In the genomic region with DNA sequence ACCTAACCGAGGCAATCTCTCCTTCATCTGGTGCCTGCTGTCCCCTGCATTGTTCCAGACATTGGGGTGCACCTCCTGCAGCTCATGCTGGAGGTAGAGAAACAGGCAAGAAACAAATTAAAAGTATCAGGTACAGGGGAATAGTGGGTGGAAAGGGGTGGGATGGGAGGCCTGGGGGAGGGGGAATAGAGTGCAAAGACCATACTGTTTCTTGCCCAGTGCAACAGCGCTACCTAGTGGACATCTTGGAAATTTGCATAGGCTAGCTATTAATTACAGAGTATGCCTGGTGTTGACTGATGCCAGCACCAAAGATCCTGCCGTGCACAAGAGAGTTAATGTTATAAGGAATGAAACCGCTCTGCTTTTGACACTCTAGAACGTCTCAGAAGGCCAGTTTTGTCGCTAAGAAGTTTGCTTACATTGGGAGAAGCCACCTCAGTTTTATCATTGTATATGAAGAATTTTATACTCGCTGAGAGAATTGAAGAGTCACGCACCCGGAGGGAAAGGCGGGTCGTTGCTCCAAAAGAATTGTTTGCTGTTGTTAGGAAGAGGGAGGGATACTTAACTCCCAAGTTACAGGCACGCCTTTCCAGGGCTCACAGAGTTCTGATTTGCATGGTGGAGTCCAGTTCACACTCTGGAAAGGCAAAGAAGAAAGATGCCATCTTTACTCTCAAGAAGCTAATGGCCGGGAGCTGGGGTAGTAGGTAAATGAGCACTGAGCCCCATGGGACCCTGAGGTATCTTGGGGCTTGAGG, we compare ENCODE assay signal across 9 mouse cellular contexts. TPM values are rescaled to one million over a fixed set of nuclear protein-coding genes. Genes with fewer than 3 reads are reported as not detected.
DNase-seq lines count a peak whose midpoint lies in the region; ATAC-seq and TF ChIP-seq lines count a peak whose summit lies in the region.
"Had no signal": no experiment of that assay in that cellular context is flagged by ENCODE, and none has a peak within 500 bp of the region (broad histone marks: within the 10 kb centered on the region; RNA-seq: fewer than 3 reads in every experiment).

No protein-coding gene starts in this region.

- H3K4me3 ChIP-seq in layer of hippocampus, adult 2 months, result no peak overlapping the region
- peak overlapping the region; percentile 6; the same call in 1 of the 2 replicates for H3K4me3 ChIP-seq in embryonic facial prominence, embryonic 13.5 days
- no peak overlapping the region for H3K4me3 ChIP-seq in midbrain, embryonic 10.5 days
- H3K4me3 ChIP-seq: embryonic facial prominence, embryonic 12.5 days had no signal

- peak overlapping the region; percentile 47 for H3K4me2 ChIP-seq in embryonic facial prominence, embryonic 13.5 days
- H3K4me2 ChIP-seq: embryonic facial prominence, embryonic 12.5 days had no signal

- H3K9me3 ChIP-seq in embryonic facial prominence, embryonic 13.5 days, result no peaks in the 10 kb centered on the region
- H3K9me3 ChIP-seq in midbrain, embryonic 10.5 days (replicated peaks), result no peaks in the 10 kb centered on the region
- H3K9me3 ChIP-seq: embryonic facial prominence, embryonic 12.5 days had no signal

- DNase-seq in layer of hippocampus, adult 2 months (ENCODE audit: low spot score in 2 of 2), result peak in 1 of 2 experiments; percentile 71
- no peak for DNase-seq in layer of hippocampus, adult 9-10 months (ENCODE audit: low spot score)
- DNase-seq in Muller cell, postnatal 12 days (ENCODE audit: inconsistent ontology term), result peak; percentile 45
- peak; percentile 59 for DNase-seq in midbrain, embryonic 10.5 days (ENCODE audit: low spot score)
- peak; percentile 58 for DNase-seq in thymus, postnatal 14 days
- no peak for DNase-seq in adrenal gland, postnatal 36 days

- no peak overlapping the region for H3K27ac ChIP-seq in layer of hippocampus, adult 2 months
- H3K27ac ChIP-seq in embryonic facial prominence, embryonic 13.5 days, result no peak overlapping the region
- no peak overlapping the region; the same call in 1 of the 2 replicates for H3K27ac ChIP-seq in midbrain, embryonic 10.5 days (replicated peaks)
- H3K27ac ChIP-seq: embryonic facial prominence, embryonic 12.5 days had no signal

- no peaks in the 10 kb centered on the region for H3K27me3 ChIP-seq in embryonic facial prominence, embryonic 13.5 days
- H3K27me3 ChIP-seq in midbrain, embryonic 10.5 days (ENCODE audit: low read depth, poor library complexity, severe bottlenecking), result no peaks in the 10 kb centered on the region
- H3K27me3 ChIP-seq: embryonic facial prominence, embryonic 12.5 days had no signal

- no peaks in the 10 kb centered on the region for H3K36me3 ChIP-seq in embryonic facial prominence, embryonic 13.5 days
- no peaks in the 10 kb centered on the region for H3K36me3 ChIP-seq in midbrain, embryonic 10.5 days
- H3K36me3 ChIP-seq: embryonic facial prominence, embryonic 12.5 days had no signal

- WGBS in embryonic facial prominence, embryonic 13.5 days, result 25% methylated on average over 13 of the region's 13 CpGs
- 32% methylated on average over 13 of the region's 13 CpGs for WGBS in midbrain, embryonic 10.5 days

- no peak for ATAC-seq in embryonic facial prominence, embryonic 13.5 days (ENCODE audit: insufficient number of reproducible peaks, insufficient read depth, low FRiP score, low TSS enrichment, low read depth)
- peak; percentile 64 for ATAC-seq in inflammation-experienced regulatory T-cells, adult 6 months

- peaks cover 14% of the 10 kb centered on the region for H3K4me1 ChIP-seq in embryonic facial prominence, embryonic 13.5 days
- H3K4me1 ChIP-seq in midbrain, embryonic 10.5 days, result peaks cover 24% of the 10 kb centered on the region

- peak; percentile 91 for TF ChIP-seq CTCF in layer of hippocampus, adult 2 months (conservative IDR thresholded peaks at IDR 0.05)

- H3K9ac ChIP-seq in embryonic facial prominence, embryonic 13.5 days, result no peak overlapping the region
- H3K9ac ChIP-seq: embryonic facial prominence, embryonic 12.5 days had no signal

RNA-seq across cellular contexts. Expression of gene Itpk1, which starts 15.0 kb away (rescaled TPM):
- total RNA-seq in layer of hippocampus, adult 2 months (2021), result 10 to 100 TPM; 66.6 to 76.8 TPM
- 10.4 and 10.8 TPM in 2 replicates for polyA plus RNA-seq in embryonic facial prominence, embryonic 13.5 days (2015; fragmentation: Nextera tagmentation; extraction: Ambion mirVana)
- 10 to 100 TPM; 13.4 to 31.0 (median 14.1) TPM for polyA plus RNA-seq in inflammation-experienced regulatory T-cells, adult 6 months (2017; shearing (Covaris generic))
- polyA plus RNA-seq in midbrain, embryonic 10.5 days (2016; fragmentation: Nextera tagmentation; extraction: Ambion mirVana), result 16.1 and 16.9 TPM in 2 replicates
- 100 to 1,000 TPM in 1 of 2 experiments, 10 to 100 TPM in 1; 45.7 to 114 TPM for total RNA-seq in adrenal gland, postnatal 36 days (2021)

RNA-seq across cellular contexts. Expression of gene Moap1, which starts 23.7 kb away (rescaled TPM):
- total RNA-seq in layer of hippocampus, adult 2 months (2021), result 10 to 100 TPM; 24.3 to 24.9 TPM
- polyA plus RNA-seq in embryonic facial prominence, embryonic 13.5 days (2015; fragmentation: Nextera tagmentation; extraction: Ambion mirVana), result 25.5 and 25.7 TPM in 2 replicates
- polyA plus RNA-seq in inflammation-experienced regulatory T-cells, adult 6 months (2017; shearing (Covaris generic)), result 1 to 10 TPM; 4.7 to 6.9 (median 6.2) TPM
- 38.4 and 44.6 TPM in 2 replicates for polyA plus RNA-seq in midbrain, embryonic 10.5 days (2016; fragmentation: Nextera tagmentation; extraction: Ambion mirVana)
- total RNA-seq in adrenal gland, postnatal 36 days (2021), result 10 to 100 TPM in 1 of 2 experiments, 1 to 10 TPM in 1; 7.7 to 15.3 TPM

RNA-seq across cellular contexts. Expression of gene Tmem251, which starts 23.8 kb away (rescaled TPM):
- 1 to 10 TPM; 5.1 TPM for total RNA-seq in layer of hippocampus, adult 2 months (2021)
- 9.7 and 10.9 TPM in 2 replicates for polyA plus RNA-seq in embryonic facial prominence, embryonic 13.5 days (2015; fragmentation: Nextera tagmentation; extraction: Ambion mirVana)
- 10 to 100 TPM in 1 of 3 experiments, 1 to 10 TPM in 2; 7.7 to 10.5 (median 9.7) TPM for polyA plus RNA-seq in inflammation-experienced regulatory T-cells, adult 6 months (2017; shearing (Covaris generic))
- 13.2 and 14.0 TPM in 2 replicates for polyA plus RNA-seq in midbrain, embryonic 10.5 days (2016; fragmentation: Nextera tagmentation; extraction: Ambion mirVana)
- 10 to 100 TPM in 1 of 2 experiments, 1 to 10 TPM in 1; 7.0 to 10.8 TPM for total RNA-seq in adrenal gland, postnatal 36 days (2021)

RNA-seq across cellular contexts. Expression of gene Gm28051, which starts 37.8 kb away (rescaled TPM):
- total RNA-seq in layer of hippocampus, adult 2 months (2021), result not detected
- not detected in 2 replicates for polyA plus RNA-seq in embryonic facial prominence, embryonic 13.5 days (2015; fragmentation: Nextera tagmentation; extraction: Ambion mirVana)
- not detected for polyA plus RNA-seq in inflammation-experienced regulatory T-cells, adult 6 months (2017; shearing (Covaris generic))
- not detected in 2 replicates for polyA plus RNA-seq in midbrain, embryonic 10.5 days (2016; fragmentation: Nextera tagmentation; extraction: Ambion mirVana)
- not detected for total RNA-seq in adrenal gland, postnatal 36 days (2021)
- polyA plus RNA-seq: embryonic facial prominence, embryonic 12.5 days had no signal

RNA-seq across cellular contexts. Expression of gene Gon7, which starts 37.9 kb away (rescaled TPM):
- total RNA-seq in layer of hippocampus, adult 2 months (2021), result 10 to 100 TPM; 13.2 to 13.4 TPM
- polyA plus RNA-seq in embryonic facial prominence, embryonic 13.5 days (2015; fragmentation: Nextera tagmentation; extraction: Ambion mirVana), result 36.0 and 38.9 TPM in 2 replicates
- 10 to 100 TPM; 25.6 to 36.4 (median 26.0) TPM for polyA plus RNA-seq in inflammation-experienced regulatory T-cells, adult 6 months (2017; shearing (Covaris generic))
- polyA plus RNA-seq in midbrain, embryonic 10.5 days (2016; fragmentation: Nextera tagmentation; extraction: Ambion mirVana), result 50.3 and 52.7 TPM in 2 replicates
- total RNA-seq in adrenal gland, postnatal 36 days (2021), result 10 to 100 TPM; 15.5 to 15.8 TPM

Comparison
In these comparisons a context has a peak if more than half of its experiments do, and no peak if none do; other contexts are left out.
1. DNase-seq: peak in Muller cell, postnatal 12 days (single experiment), midbrain, embryonic 10.5 days (single experiment) and thymus, postnatal 14 days (single experiment); none in layer of hippocampus, adult 9-10 months (single experiment) and adrenal gland, postnatal 36 days (0 of 2).